Mouse (Mus musculus) lung, embryonic 14.5 days (tissue): Measurements from ENCODE around the gene Sdhd. TPM values are rescaled to one million over a fixed set of nuclear protein-coding genes. Genes with fewer than 3 reads are reported as not detected.

ENCODE experiments used
- ATAC-seq: fragments of 200-750 bp; cut with Nextera tagmentation; 2 replicates; pipeline ENCODE4 v1.8.0; 2017; ENCODE audit warnings: mild to moderate bottlenecking, moderate TSS enrichment, moderate library complexity; ENCODE audit not compliant: insufficient read depth
- DNase-seq: peaks from one replicate; pipeline ENCODE4 v3.0.0-alpha.2; 2015
- H3K27ac ChIP-seq: fragments of 300-500 bp; sonication (generic); 2 replicates; pipeline ENCODE4 v1.5.1; 2014; ENCODE audit warnings: low read depth, mild to moderate bottlenecking, moderate library complexity
- H3K27me3 ChIP-seq: fragments of 300-500 bp; sonication (generic); 2 replicates; pipeline ENCODE4 v1.6.1; 2014; ENCODE audit warnings: low read length, control low read depth; ENCODE audit not compliant: insufficient read depth
- H3K36me3 ChIP-seq: fragments of 300-500 bp; sonication (generic); 2 replicates; pipeline ENCODE4 v1.6.1; 2014; ENCODE audit warnings: control low read depth; ENCODE audit not compliant: insufficient read depth
- H3K4me1 ChIP-seq: fragments of 300-500 bp; sonication (generic); 2 replicates; pipeline ENCODE4 v1.6.1; 2014; ENCODE audit warnings: antibody characterized with exemption, control low read depth; ENCODE audit not compliant: insufficient read depth
- H3K4me2 ChIP-seq: fragments of 300-500 bp; sonication (generic); 2 replicates; pipeline ENCODE4 v1.6.1; 2014; ENCODE audit warnings: mild to moderate bottlenecking
- H3K4me3 ChIP-seq: fragments of 300-500 bp; sonication (generic); 2 replicates; pipeline ENCODE4 v1.5.1; 2014; ENCODE audit warnings: low read depth, low read length
- H3K9ac ChIP-seq: fragments of 300-500 bp; sonication (generic); 2 replicates; pipeline ENCODE4 v1.6.1; 2014
- H3K9me3 ChIP-seq: fragments of 300-500 bp; sonication (generic); 2 replicates; pipeline ENCODE4 v1.6.1; 2016; ENCODE audit warnings: low read depth, low read length, control low read depth
- CTCF ChIP-seq: IDR thresholded peaks from 2 replicates; pipeline ENCODE4 v1.5.1; 2016; ENCODE audit warnings: antibody characterized with exemption, low read depth
- WGBS: fragments of 180-500 bp; shearing (Covaris S2); extraction: QIAGEN DNeasy Blood & Tissue Kit; methylation state at CpG from one replicate; pipeline ENCODE4 v1.1.7; 2014; 5-methylcytosine and 5-hydroxymethylcytosine counted together
- polyA plus RNA-seq: library from polyadenylated mRNA; unstranded; fragments of >200 nt; fragmentation: Nextera tagmentation; extraction: Ambion mirVana; gene quantifications from 2 replicates; pipeline ENCODE4 v1.2.1, GENCODE M21; 2014

Gene Sdhd
- polyA plus RNA-seq, 1 experiment from 2014 or later = 288 TPM

GRCm38 (mm10) chr9:50602055-50602845 is 1.4 kb downstream of the Sdhd start:
- WGBS = 88% methylated on average over 7 of the region's 7 CpGs
- Histone ChIP-seq H3K4me2 (peak overlapping the region; percentile 88), H3K9ac (peak overlapping the region; percentile 30; the same call in 1 of the 2 replicates), H3K27ac (no peak overlapping the region), H3K4me3 (peak overlapping the region; percentile 90), H3K36me3 (peaks cover 56% of the 10 kb centered on the region), H3K9me3 (no peaks in the 10 kb centered on the region), H3K4me1 (peaks cover 12% of the 10 kb centered on the region; the same call in 1 of the 2 replicates), H3K27me3 (no peaks in the 10 kb centered on the region)
- no peak for TF ChIP-seq CTCF
- no peak for ATAC-seq
- DNase-seq = no peak

GRCm38 (mm10) chr9:50601536-50601935 is 2.1 kb downstream of the Sdhd start:
- no peaks in the 10 kb centered on the region for H3K9me3 ChIP-seq
- 80% methylated on average over 6 of the region's 6 CpGs for WGBS
- no peak for TF ChIP-seq CTCF

GRCm38 (mm10) chr9:50596973-50597372 is 6.6 kb downstream of the Sdhd start:
- 0 out of 2 replicates have a peak, but pooled peaks cover under 1% of the 10 kb centered on the region for H3K4me1 ChIP-seq
- TF ChIP-seq CTCF = no peak
- H3K27ac ChIP-seq = no peak overlapping the region
- no peaks in the 10 kb centered on the region for H3K27me3 ChIP-seq
- DNase-seq (no peak), ATAC-seq (no peak)
- H3K36me3 ChIP-seq = peaks cover 56% of the 10 kb centered on the region
- no peak overlapping the region for H3K9ac ChIP-seq
- H3K9me3 ChIP-seq = no peaks in the 10 kb centered on the region
- whole genome bisulfite sequencing = 91% methylated on average over 8 of the region's 8 CpGs
- no peak overlapping the region for H3K4me2 ChIP-seq
- H3K4me3 ChIP-seq = no peak overlapping the region

More at GRCm38 (mm10) chr9:50601536-50601935, 2.1 kb downstream of the Sdhd start:
- H3K27me3 ChIP-seq = no peaks in the 10 kb centered on the region
- no peak overlapping the region for H3K4me3 ChIP-seq
- H3K4me2 ChIP-seq = peak overlapping the region; percentile 88
- peaks cover 57% of the 10 kb centered on the region for H3K36me3 ChIP-seq
- ATAC-seq (no peak), DNase-seq (no peak)
- H3K27ac ChIP-seq = no peak overlapping the region
- H3K9ac ChIP-seq = no peak overlapping the region
- H3K4me1 ChIP-seq = peaks cover 12% of the 10 kb centered on the region; the same call in 1 of the 2 replicates

GRCm38 (mm10) chr9:50594794-50595417 is 8.7 kb downstream of the Sdhd start:
- Histone ChIP-seq H3K4me3 (no peak overlapping the region), H3K9ac (no peak overlapping the region), H3K4me1 (no peaks in the 10 kb centered on the region), H3K27me3 (no peaks in the 10 kb centered on the region), H3K4me2 (no peak overlapping the region), H3K36me3 (peaks cover 47% of the 10 kb centered on the region), H3K9me3 (no peaks in the 10 kb centered on the region), H3K27ac (no peak overlapping the region)
- TF ChIP-seq CTCF = no peak
- WGBS = 68% methylated on average over 12 of the region's 12 CpGs
- ATAC-seq (no peak), DNase-seq (no peak)

- WGBS = 80% methylated on average over 3 of the region's 3 CpGs
- peak; percentile 60 for TF ChIP-seq CTCF
- H3K27ac ChIP-seq = no peak overlapping the region
- no peaks in the 10 kb centered on the region for H3K9me3 ChIP-seq
- peaks cover 34% of the 10 kb centered on the region for H3K36me3 ChIP-seq
- no peaks in the 10 kb centered on the region for H3K27me3 ChIP-seq
- no peak overlapping the region for H3K9ac ChIP-seq
- DNase-seq (peak; percentile 55), ATAC-seq (no peak)
- H3K4me3 ChIP-seq = no peak overlapping the region
- no peak overlapping the region for H3K4me2 ChIP-seq
- H3K4me1 ChIP-seq = no peaks in the 10 kb centered on the region
Observed at GRCm38 (mm10) chr9:50593544-50593943, 10.1 kb downstream of the Sdhd start.

- Histone ChIP-seq H3K27ac (no peak overlapping the region), H3K4me3 (no peak overlapping the region), H3K36me3 (peaks cover 28% of the 10 kb centered on the region), H3K4me2 (no peak overlapping the region), H3K4me1 (no peaks in the 10 kb centered on the region), H3K9ac (no peak overlapping the region), H3K9me3 (no peaks in the 10 kb centered on the region), H3K27me3 (no peaks in the 10 kb centered on the region)
- ATAC-seq (no peak), DNase-seq (no peak)
- TF ChIP-seq CTCF = no peak
- WGBS = 81% methylated on average over 9 of the region's 9 CpGs
Observed at GRCm38 (mm10) chr9:50592955-50593354, 10.7 kb downstream of the Sdhd start.

GRCm38 (mm10) chr9:50590856-50591518 is 12.6 kb downstream of the Sdhd start:
- Histone ChIP-seq H3K36me3 (peaks cover 10% of the 10 kb centered on the region), H3K4me2 (no peak overlapping the region), H3K4me3 (no peak overlapping the region), H3K27ac (no peak overlapping the region), H3K9ac (no peak overlapping the region), H3K4me1 (no peaks in the 10 kb centered on the region), H3K9me3 (no peaks in the 10 kb centered on the region), H3K27me3 (no peaks in the 10 kb centered on the region)
- DNase-seq = no peak
- WGBS = 67% methylated on average over 10 of the region's 10 CpGs
- ATAC-seq = no peak
- no peak for TF ChIP-seq CTCF
